Mouse (Mus musculus) forebrain, embryonic 15.5 days (tissue): ENCODE measurements around the gene Calml4. TPM values are rescaled to one million over a fixed set of nuclear protein-coding genes. Genes with fewer than 3 reads are reported as not detected.

Source experiments
- ATAC-seq: fragments of 200-750 bp; cut with Nextera tagmentation; replicated peaks from 2 replicates; pipeline ENCODE4 v1.8.0; 2017; ENCODE audit warnings: mild to moderate bottlenecking, moderate TSS enrichment, moderate library complexity
- H3K27ac ChIP-seq: fragments of 300-500 bp; sonication (generic); replicated peaks from 2 replicates; pipeline ENCODE4 v1.5.1; 2015; ENCODE audit warnings: mild to moderate bottlenecking, inconsistent platforms
- H3K27me3 ChIP-seq: fragments of 300-500 bp; sonication (generic); 2 replicates; pipeline ENCODE4 v1.6.1; 2015; ENCODE audit warnings: inconsistent platforms
- H3K36me3 ChIP-seq: fragments of 300-500 bp; sonication (generic); 2 replicates; pipeline ENCODE4 v1.6.1; 2015; ENCODE audit warnings: mild to moderate bottlenecking, inconsistent platforms
- H3K4me1 ChIP-seq: fragments of 300-500 bp; sonication (generic); 2 replicates; pipeline ENCODE4 v1.6.1; 2015; ENCODE audit warnings: inconsistent platforms
- H3K4me2 ChIP-seq: fragments of 300-500 bp; sonication (generic); replicated peaks from 2 replicates; pipeline ENCODE4 v1.6.1; 2015; ENCODE audit warnings: mild to moderate bottlenecking, inconsistent platforms
- H3K4me3 ChIP-seq: fragments of 300-500 bp; sonication (generic); 2 replicates; pipeline ENCODE4 v1.5.1; 2015; ENCODE audit warnings: mild to moderate bottlenecking, inconsistent platforms
- H3K9ac ChIP-seq: fragments of 300-500 bp; sonication (generic); replicated peaks from 2 replicates; pipeline ENCODE4 v1.6.1; 2015; ENCODE audit warnings: mild to moderate bottlenecking, inconsistent platforms
- H3K9me3 ChIP-seq: fragments of 300-500 bp; sonication (generic); 2 replicates; pipeline ENCODE4 v1.6.1; 2016; ENCODE audit warnings: inconsistent platforms
- WGBS: fragments of 180-500 bp; shearing (Covaris S2); methylation state at CpG from one replicate; pipeline ENCODE4 v1.1.7; 2015; ENCODE audit warnings: mixed read lengths; 5-methylcytosine and 5-hydroxymethylcytosine counted together
- polyA plus RNA-seq: library from polyadenylated mRNA; unstranded; fragments of >200 nt; fragmentation: Nextera tagmentation; extraction: Ambion mirVana; gene quantifications from 2 replicates; pipeline ENCODE4 v1.2.1, GENCODE M21; 2015

Gene Calml4
- polyA plus RNA-seq, result 6.3 and 12.5 TPM in 2 replicates

- Histone ChIP-seq H3K4me3 (no peak within 1 kb of the TSS), H3K27ac (no peak within 1 kb of the TSS), H3K4me1 (peaks cover 9% of the 10 kb centered on the region), H3K36me3 (no peaks in the 10 kb centered on the region), H3K9me3 (no peaks in the 10 kb centered on the region), H3K9ac (no peak within 1 kb of the TSS), H3K4me2 (no peak within 1 kb of the TSS), H3K27me3 (no peaks in the 10 kb centered on the region)
- ATAC-seq, result no peak
- WGBS, result 50% methylated on average over 20 of the region's 20 CpGs
Measured at GRCm38 (mm10) chr9:62857719-62858261, at the start of gene Calml4. Calml4 (plus strand) TSS chr9:62858080.

- Histone ChIP-seq H3K4me2 (peak overlapping the region; percentile 73), H3K9me3 (no peaks in the 10 kb centered on the region), H3K9ac (peak overlapping the region; percentile 98), H3K36me3 (no peaks in the 10 kb centered on the region), H3K27ac (no peak overlapping the region), H3K4me1 (peaks cover 35% of the 10 kb centered on the region), H3K27me3 (no peaks in the 10 kb centered on the region), H3K4me3 (peak overlapping the region; percentile 99)
- ATAC-seq, result no peak
- 14% methylated on average over 8 of the region's 8 CpGs for WGBS
Measured at GRCm38 (mm10) chr9:62810095-62810494, 47.8 kb upstream of the Calml4 start.

- ATAC-seq, result peak; percentile 73
- Histone ChIP-seq H3K4me3 (peak overlapping the region; percentile 99), H3K4me2 (peak overlapping the region; percentile 73), H3K9me3 (no peaks in the 10 kb centered on the region), H3K27ac (peak overlapping the region; percentile 98), H3K27me3 (no peaks in the 10 kb centered on the region), H3K36me3 (no peaks in the 10 kb centered on the region), H3K4me1 (peaks cover 35% of the 10 kb centered on the region), H3K9ac (peak overlapping the region; percentile 98)
- under 1% methylated on average over 58 of the region's 58 CpGs for WGBS
Measured at GRCm38 (mm10) chr9:62810543-62811515, 47.1 kb upstream of the Calml4 start.

GRCm38 (mm10) chr9:62811516-62812121 is 46.3 kb upstream of the Calml4 start, which contains the start of gene Fem1b:
Fem1b (minus strand) TSS chr9:62811934.
- H3K4me1 ChIP-seq, result peaks cover 35% of the 10 kb centered on the region
- no peaks in the 10 kb centered on the region for H3K27me3 ChIP-seq
- H3K27ac ChIP-seq, result peak within 1 kb of the TSS; percentile 98
- H3K4me3 ChIP-seq, result peak within 1 kb of the TSS; percentile 99
- no peaks in the 10 kb centered on the region for H3K9me3 ChIP-seq
- H3K36me3 ChIP-seq, result no peaks in the 10 kb centered on the region
- WGBS, result 1% methylated on average over 60 of the region's 68 CpGs
- ATAC-seq, result peak; percentile 92
- H3K9ac ChIP-seq, result peak within 1 kb of the TSS; percentile 98
- peak within 1 kb of the TSS; percentile 73 for H3K4me2 ChIP-seq

DNA sequence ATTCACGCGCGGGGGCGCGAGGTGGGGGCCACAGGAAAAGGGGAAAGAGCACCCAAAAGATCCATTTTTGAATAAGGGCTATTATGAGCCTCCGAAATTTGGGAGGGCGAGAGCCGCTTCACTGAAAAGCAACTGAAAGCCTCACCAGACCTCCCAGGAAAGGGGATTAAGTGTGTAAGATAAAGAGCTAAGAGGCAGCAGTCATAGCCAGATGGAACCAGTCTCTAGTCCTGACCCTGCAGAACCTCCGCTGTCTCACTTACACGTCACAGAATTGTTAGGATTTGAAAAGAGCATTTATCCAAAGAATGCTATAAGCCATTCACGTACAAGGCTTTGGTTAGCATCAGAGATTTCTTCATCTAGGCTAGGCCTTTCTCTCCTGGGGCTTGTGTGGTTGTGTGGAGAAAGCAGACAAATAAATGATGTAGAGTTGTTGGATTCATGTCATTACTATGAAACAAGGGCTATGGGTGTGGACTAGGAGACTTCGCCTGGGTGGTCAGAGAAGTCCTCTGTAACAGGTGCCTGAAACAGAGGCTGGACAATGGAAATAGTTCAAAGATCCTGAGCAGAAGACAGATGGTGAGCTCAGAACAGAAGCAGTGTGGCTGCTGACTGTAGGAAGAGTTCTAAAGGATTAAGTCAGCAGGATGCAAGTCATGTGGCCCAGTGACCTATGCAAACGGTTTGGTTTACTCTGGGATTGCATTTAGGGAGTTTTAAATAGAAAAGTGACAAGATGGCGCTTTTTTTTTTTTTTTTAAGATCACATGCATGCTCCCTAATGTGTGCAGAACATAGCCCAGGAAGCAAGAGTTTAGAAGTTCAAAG is 45.4 kb upstream of the Calml4 start:
- H3K27ac ChIP-seq, result peak overlapping the region; percentile 98
- H3K27me3 ChIP-seq, result no peaks in the 10 kb centered on the region
- H3K9ac ChIP-seq, result peak overlapping the region; percentile 98
- H3K4me1 ChIP-seq, result peaks cover 39% of the 10 kb centered on the region
- peak overlapping the region; percentile 73 for H3K4me2 ChIP-seq
- peak; percentile 36; the same call in 1 of the 2 replicates for ATAC-seq
- WGBS, result 8% methylated on average over 14 of the region's 14 CpGs
- H3K4me3 ChIP-seq, result peak overlapping the region; percentile 99
- no peaks in the 10 kb centered on the region for H3K36me3 ChIP-seq
- H3K9me3 ChIP-seq, result no peaks in the 10 kb centered on the region

DNA sequence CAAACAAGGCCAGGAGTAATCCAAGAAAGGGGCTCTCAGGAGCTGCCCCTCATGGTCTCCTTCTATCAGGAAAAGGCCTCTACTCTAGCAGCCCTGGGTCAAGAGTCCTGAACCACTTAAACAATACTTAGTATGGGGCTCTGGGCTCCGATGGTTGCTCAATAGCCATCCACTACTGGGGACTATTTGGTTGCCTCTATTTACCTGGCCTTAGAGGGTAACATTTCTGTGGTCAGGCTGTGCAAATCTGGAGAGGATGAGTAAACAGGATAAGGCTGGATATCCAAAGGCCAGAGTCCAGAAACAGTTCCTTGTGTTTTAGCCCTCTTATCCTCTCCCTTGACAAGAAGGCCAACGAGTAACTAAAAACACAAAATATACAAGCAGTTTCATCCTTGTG is 43.1 kb upstream of the Calml4 start:
- ATAC-seq, result no peak
- WGBS, result 83% methylated on average over 2 of the region's 2 CpGs

DNA sequence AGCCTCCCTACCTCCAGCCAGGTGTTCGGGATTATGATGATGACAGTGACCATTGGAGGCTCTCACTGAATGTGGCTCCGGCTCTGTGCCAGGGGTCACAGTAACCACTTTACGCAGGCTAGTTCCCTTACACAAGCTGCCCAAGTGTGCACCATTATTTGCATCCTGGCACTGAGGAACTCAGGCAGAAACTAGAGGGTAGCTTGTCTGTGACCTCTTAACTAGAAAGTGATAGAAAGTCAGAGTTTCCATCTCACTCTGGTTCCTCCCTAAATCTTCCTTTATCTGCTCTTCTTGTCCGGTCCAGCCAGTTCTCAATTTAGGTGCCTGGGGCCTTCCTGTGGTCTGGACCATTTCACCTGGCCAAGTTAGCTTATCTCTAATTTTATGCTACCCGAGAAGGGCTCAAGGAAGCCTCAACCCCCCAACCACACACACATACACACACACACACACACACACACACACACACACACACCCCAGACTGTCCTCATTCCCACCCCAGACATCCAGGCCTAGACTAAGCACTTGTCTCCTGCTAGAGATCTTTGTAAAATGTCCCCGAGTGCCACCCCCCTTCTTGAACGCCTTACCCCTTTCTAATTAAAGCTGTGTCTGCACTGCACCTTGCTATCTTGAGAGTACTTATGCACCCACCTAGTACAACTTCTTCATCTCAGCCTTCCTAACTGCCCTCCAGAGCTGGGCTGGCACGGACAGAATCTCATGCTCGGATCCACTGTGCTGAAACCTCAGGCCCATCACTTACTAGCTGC is 41.4 kb upstream of the Calml4 start:
- Histone ChIP-seq H3K36me3 (no peaks in the 10 kb centered on the region), H3K4me2 (no peak overlapping the region), H3K4me3 (no peak overlapping the region), H3K4me1 (peaks cover 18% of the 10 kb centered on the region), H3K9ac (no peak overlapping the region), H3K27ac (peak overlapping the region; percentile 17; the same call in 1 of the 2 replicates), H3K27me3 (no peaks in the 10 kb centered on the region), H3K9me3 (no peaks in the 10 kb centered on the region)
- WGBS, result 83% methylated on average over 9 of the region's 9 CpGs
- no peak for ATAC-seq

More for the DNA sequence above, 43.1 kb upstream of the Calml4 start:
- no peak overlapping the region for H3K4me3 ChIP-seq
- H3K4me1 ChIP-seq, result peaks cover 25% of the 10 kb centered on the region
- H3K36me3 ChIP-seq, result no peaks in the 10 kb centered on the region
- no peak overlapping the region for H3K27ac ChIP-seq
- no peak overlapping the region for H3K4me2 ChIP-seq
- H3K27me3 ChIP-seq, result no peaks in the 10 kb centered on the region
- H3K9ac ChIP-seq, result no peak overlapping the region
- no peaks in the 10 kb centered on the region for H3K9me3 ChIP-seq

- Histone ChIP-seq H3K36me3 (no peaks in the 10 kb centered on the region), H3K9me3 (no peaks in the 10 kb centered on the region), H3K4me2 (no peak overlapping the region), H3K27me3 (no peaks in the 10 kb centered on the region), H3K27ac (peak overlapping the region; percentile 17), H3K4me3 (no peak overlapping the region), H3K9ac (no peak overlapping the region), H3K4me1 (peaks cover 17% of the 10 kb centered on the region)
- ATAC-seq, result peak; percentile 29; the same call in 1 of the 2 replicates
- 41% methylated on average over 12 of the region's 12 CpGs for WGBS
Measured at GRCm38 (mm10) chr9:62817099-62817571, 40.7 kb upstream of the Calml4 start.

GRCm38 (mm10) chr9:62817828-62818614 is 39.9 kb upstream of the Calml4 start:
- H3K27ac ChIP-seq, result 0 out of 2 replicates have a peak overlapping the region, but pooled peaks have one; percentile 17
- no peak overlapping the region for H3K4me3 ChIP-seq
- no peak for ATAC-seq
- WGBS, result 76% methylated on average over 4 of the region's 4 CpGs
- no peak overlapping the region for H3K9ac ChIP-seq
- no peaks in the 10 kb centered on the region for H3K9me3 ChIP-seq
- no peak overlapping the region for H3K4me2 ChIP-seq
- peaks cover 10% of the 10 kb centered on the region; the same call in 1 of the 2 replicates for H3K4me1 ChIP-seq
- H3K27me3 ChIP-seq, result no peaks in the 10 kb centered on the region
- H3K36me3 ChIP-seq, result no peaks in the 10 kb centered on the region

DNA sequence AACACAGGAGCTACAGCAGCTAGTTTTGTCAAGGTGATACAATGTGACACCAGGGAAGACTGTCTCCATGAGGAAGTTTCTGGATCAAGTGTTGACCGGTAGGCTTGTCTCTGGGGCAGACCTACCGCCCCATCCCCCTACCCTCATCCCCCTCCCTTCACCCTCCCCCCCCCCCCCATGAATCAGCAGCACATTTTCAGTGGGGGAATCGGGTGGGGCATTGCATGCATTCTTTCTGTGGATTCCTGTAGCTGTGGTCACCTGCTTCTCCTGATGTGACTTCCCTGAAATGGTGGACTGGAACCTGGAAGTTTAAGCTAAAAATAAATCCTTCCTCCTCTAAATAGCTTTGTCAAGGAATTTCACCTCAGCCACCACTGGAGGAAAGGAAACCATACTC is 38.4 kb upstream of the Calml4 start:
- no peak overlapping the region for H3K4me3 ChIP-seq
- no peaks in the 10 kb centered on the region for H3K27me3 ChIP-seq

More for the DNA sequence above, 38.4 kb upstream of the Calml4 start:
- WGBS, result 91% methylated on average over 3 of the region's 3 CpGs
- Histone ChIP-seq H3K9ac (no peak overlapping the region), H3K4me1 (peaks cover 10% of the 10 kb centered on the region; the same call in 1 of the 2 replicates), H3K9me3 (no peaks in the 10 kb centered on the region), H3K27ac (no peak overlapping the region), H3K36me3 (no peaks in the 10 kb centered on the region), H3K4me2 (no peak overlapping the region)
- ATAC-seq, result no peak
